36 mouse cellular contexts compared by ENCODE assay signal in genomic region chr8:10171321-10171720, GRCm38 (mm10). TPM values are rescaled to one million over a fixed set of nuclear protein-coding genes. Genes with fewer than 3 reads are reported as not detected.
"Had no signal": no experiment of that assay in that cellular context is flagged by ENCODE, and none has a peak within 500 bp of the region (broad histone marks: within the 10 kb centered on the region; RNA-seq: fewer than 3 reads in every experiment).

No protein-coding gene starts in this region.

- H3K27ac ChIP-seq: heart, embryonic 13.5 days; heart, embryonic 15.5 days; hindbrain, embryonic 10.5 days; hindbrain, embryonic 12.5 days; hindbrain, embryonic 13.5 days; hindbrain, embryonic 14.5 days; hindbrain, embryonic 15.5 days; hindbrain, postnatal 0 days; intestine, embryonic 15.5 days; kidney, embryonic 15.5 days; kidney, postnatal 0 days; layer of hippocampus, adult 2 months; left cerebral cortex, adult 2 months had no signal

- ATAC-seq: hindbrain, embryonic 16.5 days; hindbrain, postnatal 0 days; inflammation-experienced regulatory T-cells, adult 6 months; intestine, embryonic 15.5 days; intestine, embryonic 16.5 days; intestine, postnatal 0 days had no signal

- H3K4me1 ChIP-seq: heart, embryonic 12.5 days; heart, embryonic 13.5 days; heart, embryonic 15.5 days; intestine, embryonic 15.5 days; kidney, embryonic 15.5 days had no signal

- DNase-seq: heart, postnatal 10 days; heart, postnatal 14 days; heart, postnatal 36 days; heart, postnatal 4 days; kidney, adult 11 months; kidney, adult 18-20 months; kidney, adult 2 months; kidney, adult 8-10 months; kidney, adult 9 months; kidney, postnatal 10 days; kidney, postnatal 14 days; kidney, postnatal 25 days; kidney, postnatal 36 days; kidney, postnatal 4 days; layer of hippocampus, adult 9-11 months; layer of hippocampus, postnatal 36 days had no signal

- H3K4me3 ChIP-seq: heart, embryonic 12.5 days; heart, embryonic 13.5 days; heart, embryonic 15.5 days; hindbrain, embryonic 10.5 days; hindbrain, embryonic 12.5 days; hindbrain, embryonic 13.5 days; hindbrain, embryonic 15.5 days; intestine, embryonic 15.5 days; kidney, embryonic 15.5 days; layer of hippocampus, adult 2 months; left cerebral cortex, adult 2 months had no signal

RNA-seq across cellular contexts. Expression of gene Myo16, which starts 17.6 kb away (rescaled TPM):
- total RNA-seq: hematopoietic stem cell, adult 5-6 weeks had no signal
- polyA plus RNA-seq: heart, postnatal 0 days; inflammation-experienced regulatory T-cells, adult 6 months; intestine, postnatal 0 days had no signal
